Mouse (Mus musculus) myocyte (in vitro differentiated cells): Measurements from ENCODE around the gene Phactr2. TPM values are rescaled to one million over a fixed set of nuclear protein-coding genes. Genes with fewer than 3 reads are reported as not detected.

ENCODE experiments used
- H3K27me3 ChIP-seq: one replicate; pipeline ENCODE4 v1.6.1; 2011; ENCODE audit not compliant: control insufficient read depth, insufficient read depth, insufficient read length
- H3K36me3 ChIP-seq: one replicate; pipeline ENCODE4 v1.6.1; 2011; ENCODE audit not compliant: control insufficient read depth, insufficient read depth
- H3K4me2 ChIP-seq: one replicate; pipeline ENCODE4 v1.6.1; 2011; ENCODE audit warnings: low read depth, control low read depth
- H3K4me3 ChIP-seq: one replicate; pipeline ENCODE4 v1.5.1; 2011; ENCODE audit warnings: mild to moderate bottlenecking, control low read depth, moderate library complexity
- H3K79me2 ChIP-seq: one replicate; pipeline ENCODE4 v1.6.1; 2011; ENCODE audit not compliant: control insufficient read depth, insufficient read depth
- H3ac ChIP-seq: one replicate; pipeline ENCODE4 v1.6.1; 2011; ENCODE audit not compliant: control insufficient read depth, insufficient read length
- CEBPB ChIP-seq: IDR thresholded peaks from 2 replicates; pipeline ENCODE4 v1.6.1; 2011; ENCODE audit warnings: mild to moderate bottlenecking, moderate library complexity; ENCODE audit not compliant: poor library complexity, insufficient read depth, severe bottlenecking
- E2F4 ChIP-seq: IDR thresholded peaks from one replicate; pipeline ENCODE4 v1.6.1; 2011; ENCODE audit warnings: mild to moderate bottlenecking, control low read depth, moderate library complexity; ENCODE audit not compliant: insufficient read depth
- MAX ChIP-seq: IDR thresholded peaks from one replicate; pipeline ENCODE4 v1.6.1; 2011; ENCODE audit warnings: low read depth, mild to moderate bottlenecking, control low read depth
- MYOD1 ChIP-seq, 3 experiments: IDR thresholded peaks; one replicate each; pipeline ENCODE4 v1.6.1; 2011; ENCODE audit warnings: control low read depth in 2 of 3, low read depth in 2 of 3, mild to moderate bottlenecking in 2 of 3, moderate library complexity in 1 of 3; ENCODE audit not compliant: insufficient read length in 2 of 3, control insufficient read depth in 1 of 3
- MYOG ChIP-seq, 3 experiments: IDR thresholded peaks; one replicate each; pipeline ENCODE4 v1.6.1; 2011; ENCODE audit warnings: control low read depth in 2 of 3, low read depth in 2 of 3, mild to moderate bottlenecking in 2 of 3; ENCODE audit not compliant: insufficient read length in 2 of 3, control insufficient read depth in 1 of 3, insufficient read depth in 1 of 3
- POLR2A ChIP-seq: IDR thresholded peaks from one replicate; pipeline ENCODE4 v1.6.1; 2011; ENCODE audit warnings: low read depth, mild to moderate bottlenecking, control low read depth, moderate library complexity; ENCODE audit not compliant: insufficient read length
- POLR2AphosphoS2 ChIP-seq: IDR thresholded peaks from one replicate; pipeline ENCODE4 v1.6.1; 2011; ENCODE audit warnings: low read depth, control low read depth; ENCODE audit not compliant: insufficient read length
- REST ChIP-seq: IDR thresholded peaks from one replicate; pipeline ENCODE4 v1.6.1; 2011; ENCODE audit warnings: mild to moderate bottlenecking, control low read depth, moderate library complexity; ENCODE audit not compliant: insufficient read depth, insufficient read length
- SRF ChIP-seq: IDR thresholded peaks from one replicate; pipeline ENCODE4 v1.6.1; 2011; ENCODE audit warnings: low read depth; ENCODE audit not compliant: control insufficient read depth, insufficient read length
- TCF12 ChIP-seq: IDR thresholded peaks from one replicate; pipeline ENCODE4 v1.6.1; 2011; ENCODE audit warnings: mild to moderate bottlenecking, control low read depth; ENCODE audit not compliant: poor library complexity, insufficient read depth, severe bottlenecking
- TCF3 ChIP-seq: IDR thresholded peaks from one replicate; pipeline ENCODE4 v1.6.1; 2011; ENCODE audit warnings: low read depth, control low read depth; ENCODE audit not compliant: insufficient read length
- USF1 ChIP-seq: IDR thresholded peaks from one replicate; pipeline ENCODE4 v1.6.1; 2011; ENCODE audit warnings: low read depth, mild to moderate bottlenecking, control low read depth, moderate library complexity
- polyA plus RNA-seq: library from polyadenylated mRNA; unstranded; fragments of >200 nt; fragmentation: generic; extraction: Trizol; gene quantifications from one replicate; pipeline ENCODE4 v1.2.1, GENCODE M21; 2012; ENCODE audit warnings: missing spikeins

Phactr2 gene
- polyA plus RNA-seq, 1 experiment, result not detected

DNA sequence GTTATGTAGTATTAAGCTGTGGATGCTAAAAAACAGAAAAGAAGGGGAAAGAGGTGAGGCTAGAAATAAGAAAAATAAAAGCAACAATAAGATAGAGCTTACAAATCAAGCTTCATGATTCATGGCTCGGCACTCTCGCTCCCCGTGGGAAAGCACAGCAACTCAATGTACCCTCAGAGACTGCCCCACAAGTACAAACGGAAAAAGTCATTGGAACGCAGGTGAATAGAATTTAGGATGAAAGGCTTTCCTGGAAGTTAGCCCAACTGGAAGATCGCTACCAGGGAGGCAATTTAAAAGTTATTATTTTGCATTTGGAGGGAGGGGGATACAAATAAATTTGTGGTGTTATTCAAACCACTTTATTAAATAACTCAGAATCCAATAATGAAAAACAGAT is 138.9 kb downstream of the Phactr2 start:
- no peak overlapping the region for H3ac ChIP-seq
- H3K79me2 ChIP-seq, result no peaks in the 10 kb centered on the region
- peaks cover 2% of the 10 kb centered on the region for H3K27me3 ChIP-seq
- no peak overlapping the region for H3K4me2 ChIP-seq
- no peak for TF ChIP-seq MYOG (IDR thresholded peaks at IDR 0.05; ENCODE audit: control insufficient read depth in 1 of 3, insufficient read depth in 1 of 3, insufficient read length in 2 of 3, low read depth in 2 of 3)
- no peak for TF ChIP-seq MYOD1 (IDR thresholded peaks at IDR 0.05; ENCODE audit: control insufficient read depth in 1 of 3, insufficient read length in 2 of 3, low read depth in 2 of 3)
- no peak for TF ChIP-seq REST
- TF ChIP-seq POLR2AphosphoS2, result no peak
- no peak for TF ChIP-seq CEBPB
- TF ChIP-seq TCF3, result no peak
- H3K4me3 ChIP-seq, result no peak overlapping the region
- H3K36me3 ChIP-seq, result no peaks in the 10 kb centered on the region

DNA sequence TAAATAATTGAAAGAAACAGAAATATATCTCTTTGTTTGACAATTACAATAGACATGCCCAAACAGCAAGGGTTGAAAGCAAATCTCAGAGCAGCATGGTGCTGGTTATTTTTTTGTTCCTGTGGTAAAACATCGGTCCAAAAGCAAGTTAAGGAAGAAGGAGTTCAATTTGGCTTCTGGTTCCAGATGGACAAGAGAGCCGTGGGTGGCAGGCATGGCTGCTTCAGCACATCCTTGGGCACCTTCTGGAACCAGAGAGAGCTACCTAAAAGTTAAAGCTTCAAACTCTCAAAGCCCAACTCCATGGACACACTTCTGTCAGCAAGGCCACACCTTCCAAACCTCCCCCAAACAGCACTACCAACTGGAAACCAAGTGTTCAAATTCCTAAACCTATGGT is 140.4 kb downstream of the Phactr2 start:
- TF ChIP-seq MYOD1 (IDR thresholded peaks at IDR 0.05; ENCODE audit: control insufficient read depth in 1 of 3, insufficient read length in 2 of 3, low read depth in 2 of 3) (no peak), MYOG (IDR thresholded peaks at IDR 0.05; ENCODE audit: control insufficient read depth in 1 of 3, insufficient read depth in 1 of 3, insufficient read length in 2 of 3, low read depth in 2 of 3) (no peak), POLR2A (no peak), MAX (no peak), USF1 (no peak), REST (no peak), TCF3 (no peak), TCF12 (no peak), CEBPB (no peak), POLR2AphosphoS2 (no peak), E2F4 (no peak), SRF (no peak)
- Histone ChIP-seq H3K36me3 (no peaks in the 10 kb centered on the region), H3K4me2 (no peak overlapping the region), H3ac (no peak overlapping the region), H3K79me2 (no peaks in the 10 kb centered on the region), H3K27me3 (peaks cover 7% of the 10 kb centered on the region), H3K4me3 (no peak overlapping the region)

DNA sequence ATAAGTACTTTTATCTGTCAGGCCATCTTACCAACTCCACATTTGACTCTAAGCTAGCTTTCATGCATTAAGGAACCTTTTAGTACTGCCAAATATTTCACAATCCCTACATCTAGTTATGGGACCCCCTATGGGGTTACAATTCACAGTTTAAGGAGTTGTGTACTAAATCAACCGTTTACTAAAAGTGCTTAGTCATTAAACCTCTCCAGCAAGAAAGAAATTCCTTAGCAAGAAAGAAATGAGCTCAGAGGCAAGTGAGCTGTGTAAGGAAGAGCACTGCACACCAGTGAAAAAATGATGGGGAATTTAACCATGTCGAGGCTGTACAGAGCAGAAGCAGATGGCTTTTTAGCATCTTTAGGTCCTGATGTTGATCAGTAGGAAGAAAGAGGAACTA is 141.2 kb downstream of the Phactr2 start:
- H3K36me3 ChIP-seq, result no peaks in the 10 kb centered on the region
- H3K27me3 ChIP-seq, result peaks cover 7% of the 10 kb centered on the region
- no peaks in the 10 kb centered on the region for H3K79me2 ChIP-seq
- no peak overlapping the region for H3K4me2 ChIP-seq
- H3ac ChIP-seq, result no peak overlapping the region
- H3K4me3 ChIP-seq, result no peak overlapping the region
- no peak for TF ChIP-seq TCF3
- TF ChIP-seq POLR2A, result no peak
- TF ChIP-seq CEBPB, result no peak
- TF ChIP-seq REST, result no peak
- TF ChIP-seq MAX, result no peak

DNA sequence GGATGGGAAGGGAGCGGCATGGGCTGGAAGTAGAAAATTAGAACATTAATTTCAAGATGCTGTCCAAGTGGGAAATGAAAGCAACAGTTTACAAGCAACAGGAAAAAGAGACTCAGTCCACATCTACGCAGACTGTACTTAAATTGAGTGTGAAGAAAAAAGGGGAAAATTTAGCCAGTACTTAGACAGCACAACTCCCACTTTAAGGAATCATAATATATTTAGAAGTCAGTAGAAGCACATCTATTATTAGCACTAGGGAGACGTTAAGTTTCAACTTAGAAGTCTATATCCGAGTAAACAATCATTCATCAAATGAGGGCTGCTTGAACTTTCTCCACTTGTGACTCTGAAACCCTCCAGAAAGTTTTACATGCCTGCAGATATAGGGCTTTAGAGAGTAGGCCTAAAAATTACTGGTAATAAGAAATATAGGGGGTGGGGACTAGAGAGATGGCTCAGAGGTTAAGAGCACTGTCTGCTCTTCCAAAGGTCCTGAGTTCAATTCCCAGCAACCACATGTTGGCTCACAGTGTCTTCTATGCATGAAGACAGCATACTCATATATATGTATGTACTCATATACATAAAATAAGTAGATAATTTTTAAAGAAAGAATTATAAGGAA is 142.7 kb downstream of the Phactr2 start:
- Histone ChIP-seq H3K79me2 (no peaks in the 10 kb centered on the region), H3K4me3 (no peak overlapping the region), H3K27me3 (peaks cover 7% of the 10 kb centered on the region), H3K36me3 (no peaks in the 10 kb centered on the region), H3K4me2 (no peak overlapping the region), H3ac (no peak overlapping the region)
- TF ChIP-seq MYOG (IDR thresholded peaks at IDR 0.05; ENCODE audit: control insufficient read depth in 1 of 3, insufficient read depth in 1 of 3, insufficient read length in 2 of 3, low read depth in 2 of 3) (no peak), TCF3 (no peak), POLR2A (no peak), TCF12 (no peak), POLR2AphosphoS2 (no peak), E2F4 (no peak), USF1 (no peak), REST (no peak), MAX (no peak), MYOD1 (IDR thresholded peaks at IDR 0.05; ENCODE audit: control insufficient read depth in 1 of 3, insufficient read length in 2 of 3, low read depth in 2 of 3) (no peak), SRF (no peak), CEBPB (no peak)

DNA sequence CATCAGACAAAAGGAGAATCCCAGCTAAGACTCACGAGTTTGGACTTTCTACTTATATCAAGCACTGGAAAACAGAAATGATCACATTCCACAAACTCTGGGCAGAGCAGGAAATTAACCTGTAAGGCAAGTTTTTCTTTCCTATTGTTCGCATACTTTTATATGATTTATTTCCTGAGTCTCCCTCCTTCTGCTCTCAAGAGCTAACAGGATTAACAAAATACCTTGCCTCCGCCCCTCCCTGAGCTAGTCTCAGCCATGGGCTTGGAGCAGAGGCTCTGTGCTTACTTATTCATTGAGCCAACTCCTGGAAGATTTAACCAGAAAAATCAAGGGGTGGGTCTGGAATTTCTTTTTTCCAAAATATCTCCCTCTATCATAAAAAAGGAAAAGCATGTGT is 145.6 kb downstream of the Phactr2 start:
- Histone ChIP-seq H3K79me2 (no peaks in the 10 kb centered on the region), H3ac (no peak overlapping the region), H3K36me3 (no peaks in the 10 kb centered on the region), H3K4me3 (no peak overlapping the region), H3K4me2 (no peak overlapping the region), H3K27me3 (peaks cover 18% of the 10 kb centered on the region)
- TF ChIP-seq MYOD1 (IDR thresholded peaks at IDR 0.05; ENCODE audit: control insufficient read depth in 1 of 3, insufficient read length in 2 of 3, low read depth in 2 of 3), result no peak
- no peak for TF ChIP-seq USF1
- no peak for TF ChIP-seq SRF
- TF ChIP-seq POLR2A, result no peak
- TF ChIP-seq TCF12, result no peak
- no peak for TF ChIP-seq MYOG (IDR thresholded peaks at IDR 0.05; ENCODE audit: control insufficient read depth in 1 of 3, insufficient read depth in 1 of 3, insufficient read length in 2 of 3, low read depth in 2 of 3)
- TF ChIP-seq E2F4, result no peak
- TF ChIP-seq TCF3, result no peak
- TF ChIP-seq REST, result no peak
- TF ChIP-seq POLR2AphosphoS2, result no peak
- no peak for TF ChIP-seq CEBPB
- TF ChIP-seq MAX, result no peak
